Mouse (Mus musculus) liver, embryonic 13.5 days (tissue): ENCODE data around the gene Bhlhb9. TPM values are rescaled to one million over a fixed set of nuclear protein-coding genes. Genes with fewer than 3 reads are reported as not detected.
"Not testable (repeated sequence)": the region's sequence is repeated elsewhere in the genome, so short reads cannot be mapped to it uniquely, and the experiment has no call there.

Experiments used
- ATAC-seq: fragments of 200-750 bp; cut with Nextera tagmentation; 2 replicates; pipeline ENCODE4 v1.8.0; 2017; ENCODE audit warnings: low read depth, mild to moderate bottlenecking, moderate number of reproducible peaks, moderate library complexity
- DNase-seq: peaks from one replicate; pipeline ENCODE4 v3.0.0; 2022
- H3K27ac ChIP-seq: fragments of 300-500 bp; sonication (generic); 2 replicates; pipeline ENCODE4 v1.5.1; 2015; ENCODE audit warnings: moderate library complexity, mild to moderate bottlenecking, inconsistent platforms
- H3K27me3 ChIP-seq: fragments of 300-500 bp; sonication (generic); 2 replicates; pipeline ENCODE4 v1.6.1; 2015; ENCODE audit warnings: mild to moderate bottlenecking, inconsistent platforms
- H3K36me3 ChIP-seq: fragments of 300-500 bp; sonication (generic); 2 replicates; pipeline ENCODE4 v1.6.1; 2015; ENCODE audit warnings: mild to moderate bottlenecking, inconsistent platforms
- H3K4me1 ChIP-seq: fragments of 300-500 bp; sonication (generic); replicated peaks from 2 replicates; pipeline ENCODE4 v1.6.1; 2015; ENCODE audit warnings: inconsistent platforms
- H3K4me2 ChIP-seq: fragments of 300-500 bp; sonication (generic); 2 replicates; pipeline ENCODE4 v1.6.1; 2015; ENCODE audit warnings: inconsistent platforms, mild to moderate bottlenecking, moderate library complexity
- H3K4me3 ChIP-seq: fragments of 300-500 bp; sonication (generic); replicated peaks from 2 replicates; pipeline ENCODE4 v1.5.1; 2015; ENCODE audit warnings: mild to moderate bottlenecking, inconsistent platforms
- H3K9ac ChIP-seq: fragments of 300-500 bp; sonication (generic); 2 replicates; pipeline ENCODE4 v1.6.1; 2015; ENCODE audit warnings: mild to moderate bottlenecking, inconsistent platforms
- H3K9me3 ChIP-seq: fragments of 300-500 bp; sonication (generic); replicated peaks from 2 replicates; pipeline ENCODE4 v1.6.1; 2016; ENCODE audit warnings: inconsistent platforms
- WGBS: fragments of 180-500 bp; shearing (Covaris S2); methylation state at CpG from one replicate; pipeline ENCODE4 v1.1.7; 2015; ENCODE audit not compliant: insufficient replicate concordance; 5-methylcytosine and 5-hydroxymethylcytosine counted together
- polyA plus RNA-seq: library from polyadenylated mRNA; unstranded; fragments of >200 nt; fragmentation: Nextera tagmentation; extraction: Ambion mirVana; gene quantifications from 2 replicates; pipeline ENCODE4 v1.2.1, GENCODE M21; 2015

The Bhlhb9 gene
- 12.8 and 15.5 TPM in 2 replicates for polyA plus RNA-seq

DNA sequence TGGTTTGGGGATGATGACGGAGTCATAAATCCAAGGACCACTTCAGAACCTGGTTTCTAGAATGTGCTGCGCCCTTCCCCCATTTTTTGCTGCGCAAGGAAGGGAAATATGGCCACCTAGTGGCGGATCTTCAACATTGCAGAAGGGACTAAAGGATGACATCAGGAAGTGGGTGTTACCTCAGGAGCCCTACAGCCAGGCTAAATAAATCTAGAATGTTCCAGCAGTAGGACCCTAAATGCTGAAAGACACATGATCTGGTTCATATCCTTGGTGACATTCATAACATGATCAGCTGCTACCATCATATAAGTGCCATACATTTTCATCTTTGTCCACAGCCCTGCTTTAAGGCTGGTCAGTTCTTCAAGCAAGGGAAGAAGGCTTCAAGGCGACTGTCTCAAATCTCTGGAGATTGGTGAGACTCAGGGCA is at the start of gene Bhlhb9:
Gene Bhlhb9, plus strand, starts transcription at position 383 of the 433 bp plus-strand sequence.
- H3K27ac ChIP-seq, H3K4me1 ChIP-seq, DNase-seq, H3K9me3 ChIP-seq, ATAC-seq, H3K36me3 ChIP-seq, H3K27me3 ChIP-seq: not testable (repeated sequence)
- Histone ChIP-seq H3K4me3 (peak within 1 kb of the TSS; percentile 50), H3K4me2 (peak within 1 kb of the TSS; percentile 58), H3K9ac (peak within 1 kb of the TSS; percentile 58; the same call in 1 of the 2 replicates)
- WGBS = 10% methylated on average over 3 of the region's 5 CpGs

DNA sequence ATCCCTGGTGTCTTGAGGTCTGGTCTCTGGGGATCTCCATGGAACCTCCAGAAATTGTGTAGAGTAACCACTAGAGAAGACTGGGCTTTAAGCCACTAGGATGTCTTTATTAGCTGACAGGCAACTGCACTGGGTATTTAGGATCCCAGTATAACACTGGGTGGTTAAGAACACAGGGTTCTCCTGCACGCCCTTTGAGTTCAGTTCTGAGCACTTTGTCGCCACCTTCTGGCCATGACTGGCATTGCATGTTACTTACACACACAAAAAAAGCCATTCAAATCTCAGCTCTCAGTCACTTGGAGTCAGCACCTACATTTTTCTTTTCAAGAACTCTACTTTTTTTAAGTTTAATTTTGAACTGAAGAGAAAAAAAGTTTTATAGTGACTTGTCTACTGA is 44.6 kb upstream of the Bhlhb9 start:
- WGBS = 7% methylated on average over 2 of the region's 2 CpGs
- Histone ChIP-seq H3K9ac (no peak overlapping the region), H3K27me3 (no peaks in the 10 kb centered on the region), H3K27ac (no peak overlapping the region), H3K9me3 (no peaks in the 10 kb centered on the region), H3K4me1 (no peaks in the 10 kb centered on the region), H3K4me2 (no peak overlapping the region), H3K4me3 (no peak overlapping the region), H3K36me3 (no peaks in the 10 kb centered on the region)
- ATAC-seq = no peak
- peak; percentile 24 for DNase-seq

DNA sequence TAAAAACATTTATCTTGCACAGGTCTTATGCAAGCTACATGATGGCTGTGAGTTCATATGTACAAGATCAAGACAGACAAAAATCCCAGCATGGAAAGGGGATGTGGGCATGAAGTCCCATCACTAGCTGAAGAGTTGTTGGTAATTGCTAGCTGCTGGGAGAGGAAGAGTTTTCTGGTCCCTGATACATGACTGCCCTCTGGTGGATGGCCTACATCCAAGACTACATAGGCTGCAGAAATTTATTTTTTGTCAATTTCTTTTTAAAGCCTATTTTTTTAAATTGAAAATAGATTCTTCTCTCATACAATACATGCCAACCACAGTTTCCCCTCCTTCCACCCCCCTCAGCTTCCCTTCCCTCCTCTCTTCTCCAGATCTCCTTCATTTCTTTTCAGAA is 35.7 kb upstream of the Bhlhb9 start:
- Histone ChIP-seq H3K9ac (no peak overlapping the region), H3K9me3 (no peaks in the 10 kb centered on the region), H3K4me2 (no peak overlapping the region), H3K36me3 (no peaks in the 10 kb centered on the region), H3K4me3 (no peak overlapping the region), H3K27me3 (no peaks in the 10 kb centered on the region), H3K4me1 (no peaks in the 10 kb centered on the region), H3K27ac (no peak overlapping the region)
- DNase-seq (no peak), ATAC-seq (no peak)

DNA sequence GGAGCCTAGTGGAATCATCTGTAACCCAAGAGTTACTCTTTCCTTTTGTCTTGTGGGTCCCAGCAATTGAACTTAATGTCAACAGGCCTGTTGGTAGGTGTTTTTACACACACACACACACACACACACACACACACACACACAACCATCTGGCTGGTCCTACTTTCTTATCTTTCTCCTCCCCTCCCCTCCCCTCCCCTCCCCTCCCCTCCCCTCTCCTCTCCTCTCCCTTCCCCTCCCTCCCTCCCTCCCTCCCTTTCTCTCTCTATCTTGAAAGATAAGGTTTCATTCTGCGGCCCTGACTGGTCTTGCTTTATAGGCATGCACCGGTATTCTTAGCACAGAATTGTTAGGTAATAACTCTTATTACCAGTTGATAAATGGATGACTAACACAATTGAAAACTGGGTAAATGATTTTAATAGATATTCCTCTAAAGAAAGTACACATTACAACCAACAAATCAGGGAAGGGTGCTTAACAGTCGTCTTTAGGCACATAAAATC is 29.3 kb upstream of the Bhlhb9 start:
- WGBS = 54% methylated on average over 3 of the region's 3 CpGs
- no peak overlapping the region for H3K9ac ChIP-seq
- H3K36me3 ChIP-seq = no peaks in the 10 kb centered on the region
- no peak overlapping the region for H3K4me2 ChIP-seq
- DNase-seq = no peak
- ATAC-seq = no peak
- H3K4me1 ChIP-seq = no peaks in the 10 kb centered on the region
- no peak overlapping the region for H3K4me3 ChIP-seq
- no peaks in the 10 kb centered on the region for H3K9me3 ChIP-seq
- no peaks in the 10 kb centered on the region for H3K27me3 ChIP-seq
- no peak overlapping the region for H3K27ac ChIP-seq

DNA sequence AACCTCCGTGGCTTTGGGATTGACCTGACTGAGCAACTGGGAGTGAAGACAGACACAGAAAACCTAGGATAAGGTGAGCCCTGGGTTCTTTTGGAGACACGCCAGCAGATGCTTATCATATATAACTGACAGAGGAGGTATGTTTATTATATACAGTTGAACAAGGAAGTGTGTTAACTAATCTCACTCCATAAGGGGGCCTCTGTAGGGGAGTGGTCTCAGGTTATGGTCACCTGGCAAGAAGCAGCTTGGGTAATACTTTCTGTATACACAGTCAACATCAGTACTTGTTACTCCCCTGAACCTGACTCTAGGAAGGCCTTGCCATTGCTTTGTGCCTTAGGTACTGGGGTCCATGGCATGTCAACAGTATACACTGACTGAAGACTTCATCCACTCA is 28.8 kb upstream of the Bhlhb9 start:
- ATAC-seq = no peak
- no peak for DNase-seq
- Histone ChIP-seq H3K4me1 (no peaks in the 10 kb centered on the region), H3K36me3 (no peaks in the 10 kb centered on the region), H3K4me3 (no peak overlapping the region), H3K9ac (no peak overlapping the region), H3K27ac (no peak overlapping the region), H3K27me3 (no peaks in the 10 kb centered on the region), H3K9me3 (no peaks in the 10 kb centered on the region), H3K4me2 (no peak overlapping the region)
- WGBS = 55% methylated on average over 2 of the region's 2 CpGs

DNA sequence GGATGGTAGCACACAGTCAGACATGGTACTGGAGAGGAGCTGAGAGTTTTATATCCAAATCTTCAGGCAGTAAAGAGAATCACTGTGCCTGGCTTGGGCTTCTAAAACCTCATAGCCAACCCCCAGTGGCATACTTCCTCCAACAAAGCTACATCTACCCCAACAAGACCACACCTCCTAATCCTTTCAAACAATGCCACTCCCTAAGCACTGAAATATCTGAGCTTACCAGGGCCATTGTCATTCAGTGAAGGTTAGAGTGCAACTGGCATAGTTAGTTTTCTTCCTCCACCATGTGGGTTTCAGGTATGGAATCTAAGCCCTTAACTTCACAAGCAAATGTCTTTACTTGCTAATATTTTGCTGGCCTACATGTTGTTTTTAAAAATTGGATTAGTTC is 5.9 kb upstream of the Bhlhb9 start:
- no peak overlapping the region for H3K4me2 ChIP-seq
- H3K9ac ChIP-seq = no peak overlapping the region
- H3K27ac ChIP-seq = no peak overlapping the region
- ATAC-seq = no peak
- H3K4me1 ChIP-seq = no peaks in the 10 kb centered on the region
- H3K4me3 ChIP-seq = no peak overlapping the region
- no peak for DNase-seq
- H3K36me3 ChIP-seq = no peaks in the 10 kb centered on the region
- no peaks in the 10 kb centered on the region for H3K27me3 ChIP-seq
- no peaks in the 10 kb centered on the region for H3K9me3 ChIP-seq

DNA sequence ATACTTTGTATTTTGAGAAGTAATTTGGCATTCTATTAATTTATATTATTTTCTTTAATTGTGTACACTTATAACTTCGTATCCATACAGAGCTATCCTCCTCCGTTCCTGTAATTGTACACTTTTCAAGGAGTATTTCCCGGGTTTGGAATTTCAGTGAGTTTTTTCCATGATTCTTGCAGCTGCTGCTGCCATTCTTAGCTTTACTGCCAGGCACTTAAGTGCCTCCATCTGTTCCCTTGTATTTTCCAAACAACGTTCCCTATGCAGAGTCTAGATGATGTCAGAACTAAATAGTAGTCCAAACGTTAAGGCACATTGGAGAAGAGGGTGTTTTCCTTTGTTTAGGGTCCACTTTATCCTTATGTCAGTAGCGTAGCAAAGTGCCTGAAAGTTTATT is 5.1 kb upstream of the Bhlhb9 start:
- Histone ChIP-seq H3K36me3 (no peaks in the 10 kb centered on the region), H3K27me3 (no peaks in the 10 kb centered on the region), H3K4me2 (no peak overlapping the region), H3K9me3 (no peaks in the 10 kb centered on the region), H3K27ac (no peak overlapping the region), H3K4me3 (no peak overlapping the region), H3K4me1 (no peaks in the 10 kb centered on the region), H3K9ac (no peak overlapping the region)
- 69% methylated on average over 6 of the region's 6 CpGs for WGBS
- DNase-seq (no peak), ATAC-seq (no peak)

DNA sequence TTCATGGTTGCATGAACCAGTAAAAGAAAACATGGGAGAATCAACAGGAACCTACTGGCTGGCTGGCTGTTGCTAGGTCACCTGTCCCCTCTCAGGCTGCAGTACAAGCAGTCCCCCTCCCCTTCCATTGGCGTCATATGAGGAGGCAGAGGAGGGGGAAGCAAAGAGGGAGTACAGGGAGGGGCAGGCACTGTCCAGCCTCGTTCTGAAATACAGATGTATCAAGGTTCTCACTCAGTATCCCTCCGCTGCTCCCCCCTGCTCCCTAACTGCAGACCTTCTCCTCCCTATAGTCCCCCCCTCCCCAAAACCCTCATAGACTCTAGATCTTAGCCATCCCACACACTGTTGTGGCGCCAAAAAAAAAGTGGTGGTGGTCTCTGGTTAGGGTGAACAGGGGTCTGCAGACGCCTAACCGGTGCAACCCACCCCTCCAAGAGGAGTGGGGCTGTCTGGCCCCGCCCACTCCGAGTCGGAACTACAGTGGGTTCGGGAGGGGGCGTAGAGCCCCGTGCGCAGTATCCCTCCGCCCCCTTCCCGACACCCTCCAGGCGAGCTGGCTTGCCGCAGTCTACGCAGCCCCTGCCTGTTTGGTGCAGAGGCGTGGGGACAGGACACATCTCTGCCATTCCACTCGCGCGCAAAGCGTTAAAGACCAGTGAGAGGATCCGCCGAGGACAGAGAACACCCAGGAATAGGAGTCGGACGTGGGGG is 1.6 kb upstream of the Bhlhb9 start:
- DNase-seq, H3K36me3 ChIP-seq, H3K27me3 ChIP-seq, H3K9ac ChIP-seq, H3K9me3 ChIP-seq, H3K4me1 ChIP-seq, H3K27ac ChIP-seq: not testable (repeated sequence)
- Histone ChIP-seq H3K4me3 (peak overlapping the region; percentile 50), H3K4me2 (peak overlapping the region; percentile 58)
- 16% methylated on average over 22 of the region's 27 CpGs for WGBS
- ATAC-seq = peak; percentile 64

DNA sequence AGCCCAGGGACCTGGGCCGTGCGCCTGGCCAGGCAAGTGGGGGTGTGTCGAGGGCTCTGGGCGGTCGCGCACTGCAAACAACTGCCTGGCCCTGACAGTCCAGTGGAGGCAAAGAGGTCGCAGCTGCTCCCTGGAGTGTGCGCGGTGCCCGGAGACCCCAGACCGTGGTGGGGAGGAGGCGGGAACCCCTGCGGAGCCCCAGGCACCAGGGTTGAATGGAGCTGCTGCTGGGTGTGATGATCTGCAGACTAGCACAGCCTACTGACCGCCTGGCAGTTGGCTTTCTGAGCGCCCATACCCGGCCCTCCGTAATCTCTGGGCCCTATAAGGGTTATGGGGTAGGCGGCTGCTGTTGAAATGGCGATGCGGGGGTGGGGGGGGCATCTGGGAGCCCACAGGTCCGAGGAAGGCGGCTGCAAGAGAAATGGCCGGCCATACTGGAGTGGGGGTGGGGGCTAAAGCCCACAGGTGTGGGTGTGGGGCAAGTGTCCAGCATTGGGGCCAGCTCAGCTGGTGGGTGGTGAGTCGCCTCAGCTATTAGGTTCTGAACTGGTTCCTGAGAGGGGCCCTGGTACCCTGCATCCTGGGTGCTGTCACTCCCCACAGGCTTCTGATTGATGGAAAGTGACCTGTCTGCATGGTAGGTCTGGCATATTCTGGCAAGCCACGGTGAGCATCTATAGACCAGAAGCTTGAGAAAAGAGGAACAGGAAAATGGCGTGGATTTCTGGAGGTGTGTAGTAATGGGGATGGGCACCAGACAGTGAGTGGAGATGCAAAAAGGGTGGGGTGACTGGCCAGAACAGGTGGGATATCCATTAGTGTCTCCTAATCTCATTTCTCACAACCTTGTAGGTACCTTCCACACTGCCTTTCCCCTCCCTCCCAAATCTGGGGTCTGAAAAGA is 836 bp upstream of the Bhlhb9 start:
- not testable (repeated sequence) for DNase-seq

DNA sequence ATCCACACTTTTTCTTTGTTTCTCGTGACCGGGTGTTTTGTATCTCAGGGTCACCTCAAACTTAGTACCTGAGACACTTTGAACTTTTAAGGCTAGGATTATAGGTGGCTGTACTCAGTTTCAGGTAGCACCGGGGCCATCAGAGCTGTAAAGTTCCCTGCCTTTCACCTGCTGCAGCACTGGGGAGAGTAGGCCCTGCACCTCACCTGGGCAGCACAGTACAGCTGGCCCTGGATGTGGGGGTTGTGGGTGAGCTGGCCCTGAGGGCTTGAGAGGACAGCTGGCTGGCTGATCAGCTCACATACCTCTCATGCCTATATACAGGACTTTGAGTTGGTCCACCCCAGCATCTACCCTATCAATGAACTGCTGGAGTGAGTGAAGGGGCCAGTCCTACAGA is 6.8 kb downstream of the Bhlhb9 start:
- Histone ChIP-seq H3K9ac (no peak overlapping the region), H3K27ac (no peak overlapping the region), H3K36me3 (no peaks in the 10 kb centered on the region; the same call in 1 of the 2 replicates), H3K4me1 (no peaks in the 10 kb centered on the region), H3K4me2 (no peak overlapping the region), H3K9me3 (no peaks in the 10 kb centered on the region), H3K27me3 (no peaks in the 10 kb centered on the region), H3K4me3 (no peak overlapping the region)
- WGBS = 72% methylated on average over 3 of the region's 3 CpGs
- no peak for ATAC-seq
- no peak for DNase-seq

More for the DNA sequence above, 836 bp upstream of the Bhlhb9 start:
- 18% methylated on average over 26 of the region's 26 CpGs for WGBS
- not testable (repeated sequence) for H3K4me1 ChIP-seq, H3K27me3 ChIP-seq, H3K36me3 ChIP-seq, H3K9me3 ChIP-seq, H3K27ac ChIP-seq
- Histone ChIP-seq H3K4me2 (peak overlapping the region; percentile 58), H3K4me3 (peak overlapping the region; percentile 50), H3K9ac (peak overlapping the region; percentile 58; the same call in 1 of the 2 replicates)
- ATAC-seq = peak; percentile 66

DNA sequence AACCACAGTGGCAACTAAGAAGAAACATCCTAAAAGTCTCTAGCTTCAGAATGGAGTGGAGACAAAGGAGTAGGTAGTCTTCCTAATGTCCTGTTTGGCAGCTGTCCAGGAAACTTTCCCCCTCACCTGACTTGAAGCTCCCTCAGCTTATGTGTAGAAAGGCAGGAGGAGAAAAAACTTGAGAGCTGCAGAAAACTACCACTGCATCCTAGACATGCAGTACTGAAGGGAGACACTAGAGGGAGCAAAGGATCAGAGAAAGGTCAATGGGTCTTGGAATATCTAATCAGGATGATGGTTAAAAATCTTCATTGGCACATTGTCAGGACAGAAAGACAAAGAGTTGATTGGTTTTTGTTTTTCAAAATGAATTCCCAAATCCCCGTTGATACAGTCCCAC is 8.4 kb downstream of the Bhlhb9 start:
- no peak for DNase-seq
- ATAC-seq = no peak
- no peaks in the 10 kb centered on the region for H3K27me3 ChIP-seq
- no peaks in the 10 kb centered on the region for H3K4me1 ChIP-seq
- H3K9me3 ChIP-seq = no peaks in the 10 kb centered on the region
- no peak overlapping the region for H3K9ac ChIP-seq
- 5% methylated on average over 1 of the region's 1 CpGs for WGBS
- H3K27ac ChIP-seq = no peak overlapping the region
- H3K4me2 ChIP-seq = no peak overlapping the region
- no peak overlapping the region for H3K4me3 ChIP-seq
- H3K36me3 ChIP-seq = no peaks in the 10 kb centered on the region; the same call in 1 of the 2 replicates
